Mouse (Mus musculus) forebrain, embryonic 11.5 days (tissue): ENCODE results near the gene Ccp110. TPM values are rescaled to one million over a fixed set of nuclear protein-coding genes. Genes with fewer than 3 reads are reported as not detected.

Experiments used
- ATAC-seq: fragments of 200-750 bp; cut with Nextera tagmentation; replicated peaks from 2 replicates; pipeline ENCODE4 v1.8.0; 2017; ENCODE audit warnings: moderate TSS enrichment; ENCODE audit not compliant: low FRiP score
- DNase-seq: peaks from one replicate; pipeline ENCODE4 v3.0.0-alpha.2; 2017; ENCODE audit warnings: low spot score
- H3K27ac ChIP-seq: fragments of 300-500 bp; sonication (generic); 2 replicates; pipeline ENCODE4 v1.5.1; 2014; ENCODE audit warnings: low read depth, low read length
- H3K27me3 ChIP-seq: fragments of 300-500 bp; sonication (generic); 2 replicates; pipeline ENCODE4 v1.6.1; 2014; ENCODE audit warnings: mild to moderate bottlenecking, low read length, mixed read lengths; ENCODE audit not compliant: control insufficient read depth, insufficient read depth
- H3K36me3 ChIP-seq: fragments of 300-500 bp; sonication (generic); 2 replicates; pipeline ENCODE4 v1.6.1; 2014; ENCODE audit warnings: mild to moderate bottlenecking, low read length, moderate library complexity, mixed read lengths; ENCODE audit not compliant: control insufficient read depth, insufficient read depth
- H3K4me1 ChIP-seq: fragments of 300-500 bp; sonication (generic); replicated peaks from 2 replicates; pipeline ENCODE4 v1.6.1; 2014; ENCODE audit warnings: low read length, mixed read lengths; ENCODE audit not compliant: control insufficient read depth, insufficient read depth
- H3K4me2 ChIP-seq: fragments of 300-500 bp; sonication (generic); 2 replicates; pipeline ENCODE4 v1.6.1; 2014; ENCODE audit warnings: low read depth, mild to moderate bottlenecking, low read length, moderate library complexity, mixed read lengths; ENCODE audit not compliant: severe bottlenecking
- H3K4me3 ChIP-seq: fragments of 300-500 bp; sonication (generic); 2 replicates; pipeline ENCODE4 v1.5.1; 2014; ENCODE audit warnings: low read depth, low read length
- H3K9ac ChIP-seq: fragments of 300-500 bp; sonication (generic); 2 replicates; pipeline ENCODE4 v1.6.1; 2014; ENCODE audit warnings: low read length
- H3K9me3 ChIP-seq: fragments of 300-500 bp; sonication (generic); 2 replicates; pipeline ENCODE4 v1.6.1; 2016; ENCODE audit warnings: low read length, mixed read lengths; ENCODE audit not compliant: control insufficient read depth
- WGBS: fragments of 180-500 bp; shearing (Covaris S2); extraction: QIAGEN DNeasy Blood & Tissue Kit; methylation state at CpG from one replicate; pipeline ENCODE4 v1.1.7; 2014; 5-methylcytosine and 5-hydroxymethylcytosine counted together
- polyA plus RNA-seq: library from polyadenylated mRNA; unstranded; fragments of >200 nt; fragmentation: Nextera tagmentation; extraction: Ambion mirVana; gene quantifications from 2 replicates; pipeline ENCODE4 v1.2.1, GENCODE M21; 2014

The Ccp110 gene
- polyA plus RNA-seq, 1 experiment from 2014 or later = 28.0 TPM

DNA sequence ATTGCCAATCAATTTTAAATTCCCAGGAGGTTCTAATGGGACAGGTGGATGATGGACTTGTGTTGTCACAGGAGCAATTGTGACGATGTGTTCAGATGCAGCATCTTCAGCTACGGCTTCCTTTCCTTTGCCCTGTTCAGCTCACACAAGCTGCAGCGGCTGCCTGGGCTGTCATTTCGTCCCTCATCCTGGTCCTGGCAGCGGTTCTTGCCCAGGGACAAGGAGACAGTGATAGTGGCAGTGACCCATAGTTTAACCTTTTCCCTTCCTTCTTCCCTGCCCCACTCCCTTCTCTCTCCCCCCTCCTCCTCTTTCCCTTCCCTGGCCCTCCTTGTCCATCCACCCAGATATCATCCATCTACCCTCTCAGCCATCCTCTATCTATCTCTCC is 54.5 kb downstream of the Ccp110 start:
- WGBS = 93% methylated on average over 5 of the region's 5 CpGs
- no peaks in the 10 kb centered on the region for H3K4me1 ChIP-seq
- H3K36me3 ChIP-seq = no peaks in the 10 kb centered on the region
- H3K4me2 ChIP-seq = no peak overlapping the region
- no peaks in the 10 kb centered on the region for H3K9me3 ChIP-seq
- no peak overlapping the region; the same call in 1 of the 2 replicates for H3K9ac ChIP-seq
- H3K27ac ChIP-seq = no peak overlapping the region
- H3K4me3 ChIP-seq = no peak overlapping the region
- no peak for DNase-seq
- no peaks in the 10 kb centered on the region for H3K27me3 ChIP-seq
- ATAC-seq = no peak

DNA sequence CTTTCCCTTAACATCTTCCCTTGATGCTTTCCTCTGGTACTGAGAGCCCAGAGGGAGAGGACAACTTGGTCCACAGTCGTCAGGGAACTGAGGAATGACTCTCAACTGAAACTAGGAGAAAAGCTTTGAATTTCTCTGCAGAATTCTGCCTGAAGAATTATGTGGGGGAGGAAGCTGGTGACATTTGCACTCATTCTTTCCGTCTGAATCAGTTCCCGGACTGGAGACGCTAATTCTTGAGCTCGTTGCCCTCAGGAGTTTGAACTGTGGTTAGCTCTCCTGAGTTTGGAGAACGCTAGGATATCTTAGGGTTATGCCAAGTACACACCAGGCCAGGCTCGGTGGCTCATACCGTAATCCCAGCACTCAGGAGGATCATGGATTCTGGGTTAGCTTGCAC is 56.9 kb downstream of the Ccp110 start:
- Histone ChIP-seq H3K9ac (no peak overlapping the region), H3K4me2 (no peak overlapping the region), H3K4me3 (no peak overlapping the region), H3K27me3 (no peaks in the 10 kb centered on the region), H3K27ac (no peak overlapping the region), H3K36me3 (no peaks in the 10 kb centered on the region; the same call in 1 of the 2 replicates), H3K4me1 (no peaks in the 10 kb centered on the region), H3K9me3 (no peaks in the 10 kb centered on the region)
- ATAC-seq (no peak), DNase-seq (no peak)
- WGBS = 87% methylated on average over 8 of the region's 8 CpGs

GRCm38 (mm10) chr7:118769655-118770054 is 57.3 kb downstream of the Ccp110 start:
- Histone ChIP-seq H3K4me3 (no peak overlapping the region), H3K36me3 (no peaks in the 10 kb centered on the region; the same call in 1 of the 2 replicates), H3K9ac (no peak overlapping the region), H3K27ac (no peak overlapping the region), H3K4me2 (no peak overlapping the region), H3K27me3 (no peaks in the 10 kb centered on the region), H3K4me1 (no peaks in the 10 kb centered on the region), H3K9me3 (no peaks in the 10 kb centered on the region)
- no peak for DNase-seq
- ATAC-seq = no peak
- 71% methylated on average over 1 of the region's 1 CpGs for WGBS

DNA sequence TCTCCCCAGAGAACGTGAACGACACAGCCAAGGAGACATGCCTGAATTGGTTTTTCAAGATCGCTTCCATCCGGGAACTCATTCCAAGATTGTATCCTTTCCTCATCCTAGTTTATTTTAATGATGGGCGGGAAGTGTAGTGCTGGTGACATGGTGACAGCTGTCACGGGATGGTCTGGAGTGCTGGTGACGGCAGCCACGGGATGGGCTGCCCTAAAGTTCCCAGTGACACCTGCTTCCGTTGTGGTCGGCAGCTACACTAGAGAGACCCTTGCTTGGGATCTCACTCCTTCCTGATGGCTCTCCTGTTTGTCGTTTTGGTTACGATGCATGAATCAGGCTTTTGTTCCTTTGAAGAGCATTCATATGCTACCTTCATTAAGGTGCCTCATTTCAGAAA is 60.7 kb downstream of the Ccp110 start:
- Histone ChIP-seq H3K9ac (no peak overlapping the region), H3K4me2 (no peak overlapping the region), H3K27me3 (no peaks in the 10 kb centered on the region), H3K36me3 (no peaks in the 10 kb centered on the region; the same call in 1 of the 2 replicates), H3K27ac (no peak overlapping the region), H3K4me3 (no peak overlapping the region), H3K9me3 (no peaks in the 10 kb centered on the region), H3K4me1 (no peaks in the 10 kb centered on the region)
- ATAC-seq (no peak), DNase-seq (no peak)
- 94% methylated on average over 12 of the region's 12 CpGs for WGBS

GRCm38 (mm10) chr7:118775991-118776390 is 63.6 kb downstream of the Ccp110 start:
- H3K4me2 ChIP-seq = no peak overlapping the region
- ATAC-seq (no peak), DNase-seq (no peak)
- no peaks in the 10 kb centered on the region; the same call in 1 of the 2 replicates for H3K36me3 ChIP-seq
- H3K27ac ChIP-seq = no peak overlapping the region
- no peaks in the 10 kb centered on the region for H3K27me3 ChIP-seq
- no peaks in the 10 kb centered on the region for H3K9me3 ChIP-seq
- no peak overlapping the region for H3K4me3 ChIP-seq
- H3K4me1 ChIP-seq = no peaks in the 10 kb centered on the region
- no peak overlapping the region for H3K9ac ChIP-seq
- WGBS = 78% methylated on average over 7 of the region's 7 CpGs

DNA sequence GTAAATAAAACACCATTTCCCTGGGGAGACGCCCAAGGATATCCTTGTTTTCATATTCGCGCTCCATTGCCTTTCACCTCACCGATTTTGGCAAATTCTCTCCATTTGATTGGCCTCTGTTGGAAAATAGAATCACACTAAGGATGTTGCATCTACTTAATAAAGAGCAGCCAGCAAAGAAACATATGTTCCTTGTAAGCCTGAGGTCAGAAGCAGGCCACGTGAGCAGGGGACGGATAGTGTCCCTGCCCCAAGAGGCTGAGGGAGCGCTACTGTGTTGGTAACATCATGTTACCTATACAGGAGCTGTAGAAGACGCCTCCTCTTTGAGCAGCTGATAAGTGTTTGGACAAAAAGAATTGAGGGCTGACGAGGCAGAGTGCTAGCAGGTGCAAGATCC is 64.1 kb downstream of the Ccp110 start:
- ATAC-seq (no peak), DNase-seq (no peak)
- H3K27ac ChIP-seq = no peak overlapping the region
- no peak overlapping the region for H3K4me2 ChIP-seq
- no peaks in the 10 kb centered on the region for H3K9me3 ChIP-seq
- H3K9ac ChIP-seq = no peak overlapping the region
- 84% methylated on average over 9 of the region's 9 CpGs for WGBS
- H3K27me3 ChIP-seq = no peaks in the 10 kb centered on the region
- no peak overlapping the region for H3K4me3 ChIP-seq
- H3K36me3 ChIP-seq = no peaks in the 10 kb centered on the region; the same call in 1 of the 2 replicates
- no peaks in the 10 kb centered on the region for H3K4me1 ChIP-seq

DNA sequence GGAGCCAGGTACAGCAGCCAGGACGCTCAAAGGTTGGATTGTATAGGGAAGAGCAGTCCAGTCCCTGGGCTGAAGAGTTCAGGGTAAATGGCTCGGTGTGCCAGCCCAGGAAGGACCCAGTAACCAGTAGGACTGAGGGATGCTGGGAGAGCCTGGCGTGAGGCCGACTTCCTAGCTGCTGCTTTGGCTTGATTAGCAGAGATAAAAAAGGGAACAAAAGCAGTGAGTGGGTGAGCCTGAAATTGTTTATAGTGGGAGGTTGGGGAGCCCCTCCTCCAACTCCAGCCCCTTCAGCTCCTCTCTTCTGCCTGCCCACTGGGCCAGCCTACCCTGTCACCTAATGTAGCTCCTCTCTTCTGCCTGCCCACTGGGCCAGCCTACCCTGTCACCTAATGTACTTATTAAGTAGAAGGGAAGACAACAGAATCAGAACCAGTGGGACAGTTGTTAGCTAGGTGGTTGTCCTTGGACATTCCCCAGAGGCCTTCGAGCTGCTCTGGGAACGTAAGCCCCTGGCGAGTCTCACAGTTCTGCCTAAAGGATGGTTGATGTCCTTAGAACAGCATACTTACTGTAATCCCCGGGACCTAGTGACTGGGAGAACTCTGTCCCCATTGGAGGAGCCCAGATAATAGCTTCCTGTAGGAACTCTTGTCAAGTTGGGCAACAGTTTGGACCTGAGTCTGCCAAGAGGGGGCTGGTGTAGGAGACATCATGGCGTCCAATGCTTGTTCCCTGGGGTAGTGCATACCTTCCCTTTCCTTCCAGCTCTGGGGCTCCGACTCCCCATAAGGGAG is 65.4 kb downstream of the Ccp110 start:
- Histone ChIP-seq H3K4me3 (no peak overlapping the region), H3K4me1 (no peaks in the 10 kb centered on the region), H3K4me2 (no peak overlapping the region), H3K9me3 (no peaks in the 10 kb centered on the region), H3K9ac (no peak overlapping the region), H3K27me3 (no peaks in the 10 kb centered on the region), H3K27ac (no peak overlapping the region), H3K36me3 (no peaks in the 10 kb centered on the region; the same call in 1 of the 2 replicates)
- DNase-seq (no peak), ATAC-seq (no peak)
- WGBS = 88% methylated on average over 10 of the region's 10 CpGs

- Histone ChIP-seq H3K4me1 (no peaks in the 10 kb centered on the region), H3K9ac (no peak overlapping the region), H3K4me2 (no peak overlapping the region), H3K27ac (0 out of 2 replicates have a peak overlapping the region, but pooled peaks have one; percentile 53), H3K36me3 (no peaks in the 10 kb centered on the region; the same call in 1 of the 2 replicates), H3K27me3 (no peaks in the 10 kb centered on the region), H3K4me3 (no peak overlapping the region), H3K9me3 (no peaks in the 10 kb centered on the region)
- no peak for DNase-seq
- 0 out of 2 replicates have a peak, but pooled peaks have one; percentile 30 for ATAC-seq
- 79% methylated on average over 6 of the region's 6 CpGs for WGBS
Measured at GRCm38 (mm10) chr7:118778561-118778960, 66.2 kb downstream of the Ccp110 start.
